Comparison of ENCODE assay signal across 9 mouse cellular contexts in the genomic region with DNA sequence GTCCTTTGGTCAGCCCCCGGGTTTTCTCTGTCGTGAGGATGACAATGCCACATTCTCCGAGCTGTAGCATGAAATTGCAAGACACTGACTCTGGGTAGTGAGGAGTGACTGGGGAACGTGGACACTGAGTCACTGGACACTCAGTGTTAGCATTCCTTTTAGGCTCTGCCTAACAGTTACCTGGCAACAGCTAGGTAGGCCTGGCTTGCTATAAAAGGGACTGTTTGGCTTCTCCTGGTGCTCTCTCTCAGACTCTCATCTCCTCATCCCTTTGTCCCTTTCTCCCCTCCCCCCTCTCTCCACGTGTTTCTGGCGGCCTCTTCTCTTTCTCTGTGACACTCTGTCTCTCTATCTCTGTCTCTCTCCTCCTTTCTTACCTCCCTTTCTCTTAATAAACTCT. TPM values are rescaled to one million over a fixed set of nuclear protein-coding genes. Genes with fewer than 3 reads are reported as not detected.
A peak's percentile ranks its signal among the peaks of the same experiment; 100 is the strongest.
DNase-seq lines count a peak whose midpoint lies in the region; ATAC-seq and TF ChIP-seq lines count a peak whose summit lies in the region.
"Had no signal": no experiment of that assay in that cellular context is flagged by ENCODE, and none has a peak within 500 bp of the region (broad histone marks: within the 10 kb centered on the region; RNA-seq: fewer than 3 reads in every experiment).

No protein-coding gene starts in this region.

- peak; percentile 12; the same call in 1 of the 2 replicates for ATAC-seq in kidney, postnatal 0 days (replicated peaks; ENCODE audit: low FRiP score, low read depth)
- ATAC-seq in embryonic facial prominence, embryonic 13.5 days (ENCODE audit: insufficient number of reproducible peaks, insufficient read depth, low FRiP score, low TSS enrichment, low read depth): no peak
- peak; percentile 13; the same call in 1 of the 2 replicates for ATAC-seq in intestine, embryonic 14.5 days (replicated peaks; ENCODE audit: low FRiP score, low TSS enrichment, low read depth)
- ATAC-seq in neural tube, embryonic 12.5 days (ENCODE audit: low FRiP score, low read depth): peak; percentile 39; the same call in 1 of the 2 replicates

- no peaks in the 10 kb centered on the region for H3K9me3 ChIP-seq in kidney, postnatal 0 days (replicated peaks; ENCODE audit: low read length)
- no peaks in the 10 kb centered on the region for H3K9me3 ChIP-seq in embryonic facial prominence, embryonic 13.5 days
- no peaks in the 10 kb centered on the region for H3K9me3 ChIP-seq in intestine, embryonic 14.5 days (ENCODE audit: control insufficient read depth, low read length)
- no peaks in the 10 kb centered on the region for H3K9me3 ChIP-seq in neural tube, embryonic 12.5 days

- 12% methylated on average over 6 of the region's 6 CpGs for WGBS in kidney, postnatal 0 days
- WGBS in embryonic facial prominence, embryonic 13.5 days: 8% methylated on average over 6 of the region's 6 CpGs
- WGBS in intestine, embryonic 14.5 days: 10% methylated on average over 6 of the region's 6 CpGs
- 3% methylated on average over 6 of the region's 6 CpGs for WGBS in neural tube, embryonic 12.5 days

- no peak for TF ChIP-seq CTCF in kidney, postnatal 0 days (IDR thresholded peaks at IDR 0.05; ENCODE audit: low read depth)

- H3K4me3 ChIP-seq in kidney, postnatal 0 days (replicated peaks; ENCODE audit: low read depth, low read length): 0 out of 2 replicates have a peak overlapping the region, but pooled peaks have one; percentile 29
- H3K4me3 ChIP-seq in embryonic facial prominence, embryonic 13.5 days: peak overlapping the region; percentile 49
- peak overlapping the region; percentile 40 for H3K4me3 ChIP-seq in intestine, embryonic 14.5 days (ENCODE audit: low read depth, low read length)
- peak overlapping the region; percentile 29; the same call in 1 of the 2 replicates for H3K4me3 ChIP-seq in neural tube, embryonic 12.5 days

- H3K27me3 ChIP-seq in kidney, postnatal 0 days (ENCODE audit: insufficient read depth, low read length): no peaks in the 10 kb centered on the region
- peaks cover 9% of the 10 kb centered on the region for H3K27me3 ChIP-seq in embryonic facial prominence, embryonic 13.5 days
- H3K27me3 ChIP-seq in intestine, embryonic 14.5 days (replicated peaks; ENCODE audit: control insufficient read depth, insufficient read depth, low read length): no peaks in the 10 kb centered on the region; the same call in 1 of the 2 replicates
- H3K27me3 ChIP-seq in neural tube, embryonic 12.5 days (replicated peaks): peaks cover 4% of the 10 kb centered on the region; the same call in 1 of the 2 replicates

- no peaks in the 10 kb centered on the region for H3K36me3 ChIP-seq in kidney, postnatal 0 days (ENCODE audit: insufficient read depth, low read length)
- no peaks in the 10 kb centered on the region for H3K36me3 ChIP-seq in embryonic facial prominence, embryonic 13.5 days
- H3K36me3 ChIP-seq in intestine, embryonic 14.5 days (ENCODE audit: control insufficient read depth, insufficient read depth, low read length): no peaks in the 10 kb centered on the region
- no peaks in the 10 kb centered on the region for H3K36me3 ChIP-seq in neural tube, embryonic 12.5 days

- peaks cover 24% of the 10 kb centered on the region for H3K4me1 ChIP-seq in kidney, postnatal 0 days (replicated peaks; ENCODE audit: insufficient read depth, low read length)
- peaks cover 32% of the 10 kb centered on the region for H3K4me1 ChIP-seq in embryonic facial prominence, embryonic 13.5 days
- peaks cover 26% of the 10 kb centered on the region for H3K4me1 ChIP-seq in intestine, embryonic 14.5 days (replicated peaks; ENCODE audit: control insufficient read depth, insufficient read depth, low read length)
- H3K4me1 ChIP-seq in neural tube, embryonic 12.5 days: peaks cover 28% of the 10 kb centered on the region

- H3K9ac ChIP-seq in kidney, postnatal 0 days (ENCODE audit: low read depth, low read length): peak overlapping the region; percentile 51
- H3K9ac ChIP-seq in embryonic facial prominence, embryonic 13.5 days: peak overlapping the region; percentile 74
- 0 out of 2 replicates have a peak overlapping the region, but pooled peaks have one; percentile 40 for H3K9ac ChIP-seq in intestine, embryonic 14.5 days (ENCODE audit: low read length)
- H3K9ac ChIP-seq in neural tube, embryonic 12.5 days: peak overlapping the region; percentile 49

- DNase-seq in kidney, postnatal 0 days (ENCODE audit: low spot score): no peak
- no peak for DNase-seq in kidney, postnatal 36 days
- no peak for DNase-seq in intestine, embryonic 14.5 days (ENCODE audit: low spot score)
- no peak for DNase-seq in layer of hippocampus, adult 18-20 months (ENCODE audit: low spot score in 2 of 2)
- DNase-seq in cerebellum, postnatal 14 days: no peak
- DNase-seq in cerebellum, adult 18-20 months: no peak
- DNase-seq: gastrocnemius, postnatal 25 days had no signal

- H3K4me2 ChIP-seq in kidney, postnatal 0 days (ENCODE audit: low read length): peak overlapping the region; percentile 60
- peak overlapping the region; percentile 80 for H3K4me2 ChIP-seq in embryonic facial prominence, embryonic 13.5 days
- peak overlapping the region; percentile 67 for H3K4me2 ChIP-seq in intestine, embryonic 14.5 days (ENCODE audit: low read length)
- H3K4me2 ChIP-seq in neural tube, embryonic 12.5 days (replicated peaks): peak overlapping the region; percentile 68

- H3K27ac ChIP-seq in kidney, postnatal 0 days: no peak overlapping the region
- peak overlapping the region; percentile 51; the same call in 1 of the 2 replicates for H3K27ac ChIP-seq in embryonic facial prominence, embryonic 13.5 days
- no peak overlapping the region for H3K27ac ChIP-seq in intestine, embryonic 14.5 days (ENCODE audit: low read depth)
- no peak overlapping the region for H3K27ac ChIP-seq in neural tube, embryonic 12.5 days

RNA-seq across cellular contexts. Expression of a gene that starts 3.8 kb away (rescaled TPM):
- 1.6 and 1.9 TPM in 2 replicates for polyA plus RNA-seq in kidney, postnatal 0 days (2015; fragmentation: Nextera tagmentation; extraction: Ambion mirVana)
- polyA plus RNA-seq in embryonic facial prominence, embryonic 13.5 days (2015; fragmentation: Nextera tagmentation; extraction: Ambion mirVana): 1.3 and 10.3 TPM in 2 replicates
- polyA plus RNA-seq in intestine, embryonic 14.5 days (2014; fragmentation: Nextera tagmentation; extraction: Ambion mirVana): 22.9 and 33.3 TPM in 2 replicates
- polyA plus RNA-seq in neural tube, embryonic 12.5 days (2016; fragmentation: Nextera tagmentation; extraction: Ambion mirVana): 5.1 and 5.5 TPM in 2 replicates
- total RNA-seq in layer of hippocampus, adult 18-20 months (2021): not detected
- total RNA-seq: gastrocnemius, postnatal 25 days had no signal

RNA-seq across cellular contexts. Expression of a gene that starts 24.3 kb away (rescaled TPM):
- 74.4 and 82.6 TPM in 2 replicates for polyA plus RNA-seq in kidney, postnatal 0 days (2015; fragmentation: Nextera tagmentation; extraction: Ambion mirVana)
- polyA plus RNA-seq in embryonic facial prominence, embryonic 13.5 days (2015; fragmentation: Nextera tagmentation; extraction: Ambion mirVana): 110 and 138 TPM in 2 replicates
- polyA plus RNA-seq in intestine, embryonic 14.5 days (2014; fragmentation: Nextera tagmentation; extraction: Ambion mirVana): 130 and 137 TPM in 2 replicates
- polyA plus RNA-seq in neural tube, embryonic 12.5 days (2016; fragmentation: Nextera tagmentation; extraction: Ambion mirVana): 77.5 and 81.5 TPM in 2 replicates
- 10 to 100 TPM; 25.9 to 26.6 TPM for total RNA-seq in layer of hippocampus, adult 18-20 months (2021)

RNA-seq across cellular contexts. Expression of a gene that starts 40.6 kb away (rescaled TPM):
- polyA plus RNA-seq in kidney, postnatal 0 days (2015; fragmentation: Nextera tagmentation; extraction: Ambion mirVana): 33.9 and 38.6 TPM in 2 replicates
- polyA plus RNA-seq in embryonic facial prominence, embryonic 13.5 days (2015; fragmentation: Nextera tagmentation; extraction: Ambion mirVana): 32.9 and 38.7 TPM in 2 replicates
- 37.6 and 37.9 TPM in 2 replicates for polyA plus RNA-seq in intestine, embryonic 14.5 days (2014; fragmentation: Nextera tagmentation; extraction: Ambion mirVana)
- polyA plus RNA-seq in neural tube, embryonic 12.5 days (2016; fragmentation: Nextera tagmentation; extraction: Ambion mirVana): 19.0 TPM in 2 replicates
- total RNA-seq in layer of hippocampus, adult 18-20 months (2021): 1 to 10 TPM; 9.1 to 9.2 TPM

RNA-seq across cellular contexts. Expression of a gene that starts 47.5 kb away (rescaled TPM):
- polyA plus RNA-seq in kidney, postnatal 0 days (2015; fragmentation: Nextera tagmentation; extraction: Ambion mirVana): 0.64 and 1.0 TPM in 2 replicates
- polyA plus RNA-seq in embryonic facial prominence, embryonic 13.5 days (2015; fragmentation: Nextera tagmentation; extraction: Ambion mirVana): 2.1 and 2.4 TPM in 2 replicates
- polyA plus RNA-seq in intestine, embryonic 14.5 days (2014; fragmentation: Nextera tagmentation; extraction: Ambion mirVana): 1.2 and 2.3 TPM in 2 replicates
- 1.4 and 2.0 TPM in 2 replicates for polyA plus RNA-seq in neural tube, embryonic 12.5 days (2016; fragmentation: Nextera tagmentation; extraction: Ambion mirVana)
- 1 to 10 TPM; 1.9 to 3.4 TPM for total RNA-seq in layer of hippocampus, adult 18-20 months (2021)

RNA-seq across cellular contexts. Expression of a gene that starts 53.1 kb away (rescaled TPM):
- 41.8 and 46.5 TPM in 2 replicates for polyA plus RNA-seq in kidney, postnatal 0 days (2015; fragmentation: Nextera tagmentation; extraction: Ambion mirVana)
- polyA plus RNA-seq in embryonic facial prominence, embryonic 13.5 days (2015; fragmentation: Nextera tagmentation; extraction: Ambion mirVana): 58.7 and 66.0 TPM in 2 replicates
- polyA plus RNA-seq in intestine, embryonic 14.5 days (2014; fragmentation: Nextera tagmentation; extraction: Ambion mirVana): 23.0 and 23.3 TPM in 2 replicates
- 59.0 and 62.1 TPM in 2 replicates for polyA plus RNA-seq in neural tube, embryonic 12.5 days (2016; fragmentation: Nextera tagmentation; extraction: Ambion mirVana)
- 10 to 100 TPM; 69.3 to 71.0 TPM for total RNA-seq in layer of hippocampus, adult 18-20 months (2021)
